Mouse (Mus musculus) cerebellum, adult 8-10 months (tissue): ENCODE measurements around the gene Fam129a.
"Not testable (repeated sequence)": the region's sequence is repeated elsewhere in the genome, so short reads cannot be mapped to it uniquely, and the experiment has no call there.

Source experiments
- DNase-seq: peaks from one replicate; pipeline ENCODE4 v3.0.0; 2022

The Fam129a gene

DNA sequence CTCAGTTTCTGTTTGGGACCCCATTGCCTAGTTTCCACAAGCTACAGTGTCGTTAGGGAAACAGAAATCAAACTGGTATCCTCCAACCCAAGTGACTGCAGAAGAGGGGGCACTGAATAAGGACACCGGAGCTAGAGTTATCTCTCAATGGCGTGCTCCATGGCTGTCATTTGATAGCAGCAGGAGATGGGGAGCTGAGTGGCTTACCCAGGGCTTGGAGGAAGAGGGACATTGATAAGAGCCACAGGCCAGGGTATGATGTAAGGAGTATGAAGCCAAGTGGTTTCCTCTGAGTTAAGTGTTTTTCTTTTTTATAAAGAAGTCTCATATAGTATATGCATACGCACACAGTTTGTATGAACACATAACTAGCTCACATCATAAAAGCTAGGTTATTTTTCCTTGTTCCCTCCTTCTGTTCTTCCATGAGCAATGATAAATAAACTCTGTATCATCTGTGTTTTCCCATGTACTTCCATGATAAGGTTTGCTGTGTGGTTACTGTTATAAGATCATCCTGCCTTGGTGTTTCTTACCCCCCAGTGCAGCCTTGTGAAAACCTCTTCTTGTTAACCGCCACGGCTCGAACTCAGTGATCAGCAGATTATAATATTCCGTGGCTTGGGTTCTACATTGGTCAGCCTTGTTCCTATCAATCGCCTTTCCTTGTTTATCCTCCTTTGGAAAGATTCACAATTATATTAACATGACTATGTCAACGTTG, 96.5 kb downstream of the Fam129a start:
- no peak for DNase-seq

DNA sequence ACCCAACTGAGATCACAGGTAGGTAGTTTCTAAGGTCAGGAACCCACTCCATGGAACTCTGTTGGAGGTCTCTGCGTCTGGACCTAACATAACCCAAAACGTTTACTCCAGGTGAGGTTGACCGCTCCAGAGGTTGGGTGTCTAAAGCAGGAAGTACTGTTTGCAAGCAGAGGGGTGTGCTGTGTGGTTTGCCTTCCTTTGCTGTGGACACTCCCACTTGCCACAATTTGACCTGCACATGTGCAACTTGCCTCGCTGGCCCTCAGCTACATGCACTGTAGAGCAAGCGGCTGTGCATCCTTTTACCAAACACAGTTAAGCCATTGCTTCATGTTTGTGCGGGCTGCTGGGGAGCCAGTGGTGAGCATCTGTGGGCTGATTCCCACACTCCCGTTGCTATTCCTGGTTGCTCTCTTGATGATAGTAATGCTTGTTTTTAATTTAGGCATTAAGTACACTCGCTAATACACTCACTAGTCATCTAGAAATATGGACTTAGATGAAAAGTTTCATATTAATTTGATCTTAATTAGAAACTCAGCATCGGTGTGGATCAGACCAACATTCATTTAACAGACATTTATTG, 99.1 kb downstream of the Fam129a start:
- no peak for DNase-seq

DNA sequence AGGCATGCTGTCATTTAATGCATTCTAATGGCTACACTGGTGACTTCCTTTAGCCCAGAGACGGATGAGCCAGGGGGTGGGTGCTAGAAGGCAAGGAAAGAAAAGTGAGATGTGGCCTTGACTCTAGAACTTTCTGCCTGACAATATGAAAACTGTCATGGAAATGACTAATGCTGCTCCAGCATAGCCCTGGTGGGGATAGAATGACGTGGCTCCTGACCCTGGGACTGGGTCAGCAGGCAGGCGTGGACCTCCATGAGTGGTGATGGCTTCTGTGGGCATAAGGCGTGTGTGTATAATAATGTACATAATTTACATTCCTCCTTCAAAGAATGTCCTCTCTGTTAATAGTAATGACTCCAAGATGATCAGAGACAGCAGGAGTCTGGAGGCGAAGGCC, 104.7 kb downstream of the Fam129a start:
- no peak for DNase-seq

DNA sequence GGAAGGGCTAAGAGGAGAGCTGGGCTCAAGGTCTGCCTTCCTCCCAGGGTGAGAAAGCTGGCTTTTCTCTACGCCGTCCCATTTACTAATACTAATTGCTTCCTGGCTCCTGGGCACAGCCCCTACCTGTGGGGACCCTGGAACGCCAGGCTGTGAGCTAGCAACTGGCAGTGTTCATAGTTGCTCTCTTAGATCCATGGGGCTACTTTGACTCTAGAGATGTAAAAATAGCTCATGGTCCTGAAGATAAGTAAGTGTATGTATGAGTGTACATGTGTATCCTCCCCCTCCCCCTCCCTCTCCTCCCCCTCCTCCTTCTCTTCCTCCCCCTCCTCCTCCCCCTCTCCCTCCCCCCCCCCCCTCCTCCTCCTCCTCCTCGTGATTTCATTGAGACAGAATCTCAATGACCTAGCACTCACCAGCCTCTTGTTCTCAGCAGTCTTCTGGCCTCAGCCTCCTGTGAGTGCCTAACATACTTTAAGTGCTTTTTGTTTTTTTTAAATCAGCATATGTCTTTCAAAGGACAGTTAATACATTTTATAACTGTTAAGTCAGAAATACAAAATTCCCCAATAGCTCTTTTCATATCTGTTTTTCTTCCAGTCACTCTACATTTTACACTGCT, 106.3 kb downstream of the Fam129a start:
- no peak for DNase-seq

DNA sequence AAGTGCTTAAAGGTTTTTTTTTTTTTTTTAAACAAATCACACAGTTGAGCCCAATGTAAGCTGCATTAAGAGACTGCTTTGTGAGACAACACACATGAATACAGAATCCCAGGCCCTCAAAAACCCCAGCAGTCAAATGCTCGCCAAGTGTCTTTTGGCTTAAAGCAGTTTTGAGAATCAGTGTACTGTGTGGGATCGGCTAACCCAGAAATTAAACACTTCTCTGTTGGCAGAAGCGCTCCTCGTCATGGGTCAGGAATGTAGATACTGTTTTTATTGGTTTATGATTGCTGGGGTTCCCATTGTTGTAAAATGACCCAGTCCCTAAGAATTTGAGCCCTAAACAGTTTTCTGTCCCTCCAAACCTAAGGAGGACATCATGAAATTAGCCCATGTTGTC, 107.0 kb downstream of the Fam129a start:
- DNase-seq = no peak

DNA sequence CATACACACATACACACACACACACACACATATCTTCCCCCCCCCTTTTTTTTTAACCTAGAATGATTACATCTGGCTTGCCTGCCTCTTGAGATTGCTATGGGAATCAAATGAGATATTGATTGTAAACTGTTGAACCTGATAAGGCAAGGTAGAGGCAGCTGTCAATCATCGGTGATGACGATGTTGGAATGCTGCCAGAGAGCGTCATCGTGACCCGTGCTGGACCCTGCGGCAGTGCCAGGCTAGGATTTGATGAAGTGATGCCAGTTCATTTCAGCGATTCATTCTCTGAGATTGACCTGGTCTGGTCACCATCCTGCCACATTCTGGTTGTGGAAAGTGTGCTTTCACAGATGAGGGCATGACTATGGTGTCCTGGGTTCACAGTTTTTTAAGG, 108.2 kb downstream of the Fam129a start:
- DNase-seq = no peak

DNA sequence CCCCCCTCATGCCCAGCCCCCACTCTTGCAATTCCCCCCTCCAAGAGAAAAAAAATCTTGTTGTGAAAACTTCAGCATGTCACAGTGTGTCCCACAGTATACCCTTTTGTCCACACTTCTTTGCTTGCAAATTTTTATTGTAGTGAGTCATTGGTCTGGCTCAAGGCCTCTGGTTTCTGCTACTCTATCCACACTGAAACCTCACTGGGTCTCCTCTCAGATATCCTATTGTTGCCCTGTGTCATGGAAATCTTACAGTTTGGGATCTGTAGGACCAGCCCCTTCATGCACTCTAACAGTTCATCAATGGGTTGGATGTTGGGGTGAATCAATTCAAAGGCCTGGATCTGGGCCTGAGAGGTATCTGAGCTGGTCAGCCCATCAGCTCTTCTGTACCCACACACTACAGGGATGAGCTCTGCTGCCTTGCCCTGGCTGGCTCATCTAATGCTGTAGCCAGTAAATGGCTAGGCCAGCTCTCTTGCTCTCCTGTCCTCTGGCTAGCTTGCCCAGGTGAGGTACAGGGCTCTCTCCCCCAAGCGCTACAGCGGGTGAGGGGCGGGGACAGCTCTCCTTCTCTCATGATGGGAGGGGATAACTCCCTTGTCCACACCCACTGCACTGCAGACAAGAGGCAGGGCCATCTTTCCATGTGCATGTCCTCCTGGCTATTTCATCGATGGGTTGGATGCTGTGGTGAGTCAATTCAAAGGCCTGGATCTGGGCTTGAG, 109.1 kb downstream of the Fam129a start:
- no peak for DNase-seq

DNA sequence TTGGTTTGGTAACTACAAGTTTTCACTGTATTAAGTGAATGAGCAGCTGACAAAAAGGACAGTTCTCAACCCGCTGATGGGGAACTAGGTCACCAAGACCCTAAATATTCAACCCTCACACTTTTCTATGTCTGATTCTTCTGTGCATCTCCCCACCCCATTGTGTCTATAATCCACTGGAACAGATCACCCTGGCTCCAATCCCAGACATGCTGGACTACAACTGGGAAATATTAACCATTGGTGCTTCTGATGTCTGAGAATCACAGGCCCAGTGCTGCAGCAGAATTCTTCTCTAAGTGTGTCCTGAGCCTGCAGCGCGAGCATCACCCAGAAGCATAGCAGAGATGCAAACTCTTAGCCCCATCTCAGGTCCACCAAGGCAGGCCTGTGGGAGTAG, 110.0 kb downstream of the Fam129a start:
- DNase-seq = no peak

DNA sequence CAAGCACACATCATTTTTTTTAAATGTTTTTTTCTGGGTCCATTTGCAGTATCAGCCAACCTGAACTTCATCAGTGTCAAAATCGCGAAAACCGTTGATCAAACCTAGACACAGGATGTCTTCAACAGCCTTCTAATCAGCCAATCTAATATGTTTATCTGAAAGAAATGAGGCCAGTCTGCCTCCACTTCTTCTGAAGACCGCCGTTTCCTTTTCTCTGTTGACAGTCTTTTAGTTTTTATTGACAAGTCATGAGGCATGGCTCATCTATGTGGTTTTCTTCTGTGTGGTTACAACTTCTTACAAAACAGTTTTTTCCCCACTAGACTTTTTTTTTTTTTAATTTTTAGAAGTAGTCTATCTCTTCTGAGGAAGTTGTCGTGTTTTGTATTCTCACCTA, 111.9 kb downstream of the Fam129a start:
- DNase-seq = no peak

DNA sequence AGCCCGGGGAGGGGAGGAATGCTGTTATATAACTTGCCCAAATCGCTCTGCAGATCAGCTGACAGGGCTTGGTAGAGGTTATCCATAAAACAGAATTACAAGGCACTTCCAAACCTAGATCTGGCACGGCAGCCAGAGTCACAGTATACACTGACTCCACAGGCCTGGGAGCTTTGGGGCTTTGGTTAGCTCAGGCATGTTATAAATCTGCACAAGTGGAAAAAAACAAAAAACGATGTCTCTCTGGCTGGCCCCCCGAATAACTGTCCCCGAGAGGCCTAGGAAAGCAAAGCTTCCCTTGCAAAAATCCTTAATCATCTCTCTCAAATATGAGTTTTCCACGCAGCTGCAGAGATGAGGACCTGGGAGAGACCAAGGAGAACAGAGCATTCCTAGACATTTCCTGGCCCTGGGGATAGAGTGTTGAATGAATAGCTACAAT, 113.5 kb downstream of the Fam129a start:
- DNase-seq = no peak

DNA sequence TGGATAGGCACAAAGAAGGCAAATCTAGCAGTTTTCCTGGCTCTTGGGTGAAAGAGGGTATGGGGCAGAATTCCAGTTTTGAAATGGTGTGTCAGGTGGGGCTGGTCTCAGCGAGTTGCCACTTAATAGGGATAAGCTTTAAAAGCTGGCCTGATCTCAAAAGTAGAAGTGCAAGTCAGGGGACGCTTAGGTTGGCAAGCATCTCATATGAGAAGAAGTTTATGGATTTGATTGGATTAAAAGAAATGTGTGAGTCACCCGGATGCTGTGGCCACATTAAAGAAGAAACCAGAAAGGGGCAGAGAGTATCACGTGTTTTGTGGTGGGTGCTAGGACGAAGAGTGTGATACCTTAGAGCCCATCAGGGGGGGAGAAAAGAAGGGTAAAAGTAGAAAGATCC, 114.0 kb downstream of the Fam129a start:
- no peak for DNase-seq

DNA sequence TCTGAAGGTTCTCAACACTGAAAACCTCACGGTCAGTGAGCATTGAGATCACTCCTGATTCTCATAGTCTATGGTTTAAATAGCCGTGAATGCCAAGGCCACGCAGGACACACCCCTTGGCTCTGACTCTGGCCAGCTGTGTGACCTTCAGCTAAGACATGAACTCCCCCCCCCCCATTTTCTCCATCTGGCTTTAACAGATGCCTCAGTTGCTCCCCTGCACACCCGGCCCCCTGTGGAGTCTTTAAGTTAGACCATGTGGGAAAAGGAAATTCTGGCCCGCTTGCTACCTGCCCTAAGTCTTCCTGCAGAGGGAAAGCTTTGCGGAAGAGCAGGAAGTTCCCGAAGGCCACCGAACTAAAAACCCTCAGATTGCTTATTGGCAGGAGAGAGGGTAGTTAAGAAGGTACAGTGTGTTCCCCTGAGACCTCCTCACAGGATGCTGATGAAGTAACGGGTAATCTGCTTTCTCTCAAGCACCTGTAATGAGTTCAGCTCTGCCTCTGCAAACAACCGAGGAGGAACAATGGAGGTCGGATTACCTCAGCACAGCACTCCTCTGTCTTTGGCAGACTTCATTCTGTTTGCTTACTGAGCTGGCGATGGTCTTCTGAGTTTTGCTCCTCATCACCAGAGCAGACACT, 114.8 kb downstream of the Fam129a start:
- DNase-seq = no peak

DNA sequence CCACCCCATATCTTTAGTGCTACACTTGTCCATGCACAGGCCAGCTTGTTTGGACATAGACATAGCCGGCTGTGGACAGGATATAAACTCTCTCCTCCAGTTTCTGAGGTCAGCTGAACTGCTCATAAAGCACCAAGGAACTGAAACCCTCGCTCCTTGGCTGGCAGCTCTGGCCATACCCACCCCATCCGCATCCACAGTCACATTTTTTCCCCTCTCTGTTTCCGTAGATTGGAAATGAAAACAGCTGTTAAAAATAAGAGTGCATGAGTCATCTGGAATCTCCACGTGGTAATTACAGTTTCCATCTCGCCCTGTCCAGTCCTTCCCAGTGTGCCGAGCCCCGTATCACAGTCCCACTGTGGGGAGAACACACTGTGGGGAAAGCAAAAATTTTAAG, 115.7 kb downstream of the Fam129a start:
- no peak for DNase-seq

DNA sequence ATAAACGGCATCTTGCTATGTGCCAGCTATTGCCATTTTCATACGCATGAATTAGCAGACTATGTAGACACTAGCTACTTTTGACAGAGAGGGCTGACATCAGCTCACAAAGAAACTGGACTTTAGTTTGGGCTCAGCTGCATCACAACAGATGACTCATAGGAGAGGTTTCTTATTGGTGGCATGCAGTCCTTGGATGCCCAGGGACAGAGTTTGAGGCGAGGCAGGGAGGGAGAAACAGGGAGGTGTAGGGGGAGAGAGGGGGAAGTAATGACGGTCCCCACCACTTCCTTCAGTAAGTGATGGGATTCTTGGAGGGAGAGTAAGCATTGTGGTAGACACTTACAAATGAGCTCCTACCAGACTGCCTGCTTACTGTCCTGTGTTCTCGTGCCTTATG, 118.0 kb downstream of the Fam129a start:
- DNase-seq = no peak

DNA sequence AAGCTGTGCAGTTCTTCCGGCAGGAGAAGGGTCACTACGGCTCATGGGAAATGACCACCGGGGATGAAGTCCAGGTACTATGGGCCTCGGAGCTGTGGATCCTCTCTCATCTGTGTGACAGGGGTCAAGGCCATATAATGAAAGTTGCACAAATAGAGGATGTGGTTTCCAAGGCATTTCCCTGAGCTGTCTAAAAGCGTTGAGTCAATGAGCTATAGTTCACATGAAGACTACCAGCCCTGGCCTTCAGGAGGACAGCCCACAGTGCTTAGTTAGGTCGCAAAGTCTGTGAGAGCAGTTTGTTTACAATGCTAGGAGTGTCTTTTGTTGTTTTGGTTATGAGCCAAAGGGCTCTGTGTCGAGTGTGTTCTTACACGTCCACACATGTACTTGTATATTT, 118.6 kb downstream of the Fam129a start:
- no peak for DNase-seq

DNA sequence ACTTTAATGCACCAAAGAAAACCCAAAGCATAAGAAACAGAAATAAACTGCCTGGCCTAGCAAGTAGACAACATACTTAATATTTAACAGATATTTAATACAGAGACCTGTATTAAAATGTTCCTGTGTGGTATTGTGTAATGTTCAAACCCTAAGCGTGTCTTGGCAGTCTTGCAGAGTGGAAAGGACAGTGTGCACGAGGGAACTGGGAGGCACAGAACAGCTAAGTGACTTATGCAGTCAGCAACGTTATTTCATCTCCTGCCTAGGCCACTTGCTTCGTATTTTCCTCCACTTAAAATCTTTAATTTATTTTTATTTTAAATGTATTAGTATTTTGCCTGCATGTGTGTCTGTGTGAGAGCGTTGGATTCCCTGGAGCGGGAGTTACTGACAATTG, 119.1 kb downstream of the Fam129a start:
- no peak for DNase-seq

DNA sequence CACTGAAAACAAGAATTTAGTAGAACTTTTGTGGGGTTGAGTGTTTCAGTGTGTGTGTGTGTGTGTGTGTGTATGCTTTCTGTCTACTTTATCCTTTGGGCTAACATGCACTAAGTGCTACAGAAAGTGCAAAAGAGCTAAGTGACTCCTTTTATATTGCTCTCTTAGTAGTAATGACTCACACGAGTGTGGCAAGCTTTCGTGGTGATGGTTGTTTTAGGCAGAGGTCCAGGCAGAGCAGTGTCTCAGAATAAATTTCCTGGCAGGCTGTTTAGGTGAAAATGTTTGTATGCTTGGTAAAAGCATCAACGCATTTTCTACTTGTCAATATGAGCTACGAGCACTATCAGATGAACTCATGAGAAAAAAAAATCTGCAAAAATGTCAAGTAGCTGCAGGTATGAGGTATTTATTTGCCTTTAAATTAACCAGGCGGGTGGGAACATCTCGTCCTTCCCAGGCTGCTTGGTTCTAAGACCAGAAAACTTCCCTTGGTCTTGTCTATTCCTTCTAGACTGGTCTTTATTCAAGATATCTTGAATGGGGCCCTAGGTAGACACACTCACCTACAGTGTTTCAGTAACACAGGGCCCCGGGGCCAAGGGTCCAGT, 119.7 kb downstream of the Fam129a start:
- DNase-seq = no peak

DNA sequence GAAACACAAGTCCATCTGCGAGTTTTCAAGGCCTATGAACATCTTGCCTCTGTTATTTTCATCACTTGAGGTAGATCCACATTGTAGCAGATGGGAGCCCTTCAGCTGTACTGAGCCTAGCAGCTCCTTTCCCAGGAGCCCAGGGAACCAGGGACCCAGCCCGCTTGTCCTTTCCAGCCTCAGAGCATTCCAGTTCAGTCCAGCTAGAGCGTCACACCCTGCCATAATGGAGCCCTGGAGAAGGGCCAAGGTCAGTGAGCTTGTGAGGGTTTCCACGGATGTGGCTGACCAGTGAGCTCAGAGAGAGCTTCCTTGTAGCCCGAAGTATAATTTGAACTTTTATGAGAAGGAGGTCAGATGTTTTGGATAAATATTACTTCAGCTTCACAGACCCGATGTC, 121.9 kb downstream of the Fam129a start:
- DNase-seq = not testable (repeated sequence)

DNA sequence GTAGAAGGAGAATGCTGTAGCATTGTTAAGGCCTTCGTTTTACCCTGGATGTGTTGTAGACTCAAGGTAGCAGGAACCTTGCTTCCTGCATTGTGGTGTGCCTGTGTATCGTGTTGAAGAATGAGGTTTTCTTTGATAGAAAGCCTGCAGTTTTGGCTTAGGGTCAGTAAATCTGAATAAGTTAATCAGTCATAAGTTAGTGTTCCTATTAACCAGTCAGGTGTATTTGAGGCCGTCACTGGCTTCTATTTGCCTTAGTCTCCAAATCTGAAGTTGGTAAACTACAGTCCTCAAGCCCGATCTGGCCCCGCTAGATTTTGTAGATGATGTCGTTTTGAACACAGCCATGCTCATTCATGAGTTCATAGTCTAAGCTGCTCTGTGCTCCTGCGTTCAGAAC, 125.8 kb downstream of the Fam129a start:
- no peak for DNase-seq

DNA sequence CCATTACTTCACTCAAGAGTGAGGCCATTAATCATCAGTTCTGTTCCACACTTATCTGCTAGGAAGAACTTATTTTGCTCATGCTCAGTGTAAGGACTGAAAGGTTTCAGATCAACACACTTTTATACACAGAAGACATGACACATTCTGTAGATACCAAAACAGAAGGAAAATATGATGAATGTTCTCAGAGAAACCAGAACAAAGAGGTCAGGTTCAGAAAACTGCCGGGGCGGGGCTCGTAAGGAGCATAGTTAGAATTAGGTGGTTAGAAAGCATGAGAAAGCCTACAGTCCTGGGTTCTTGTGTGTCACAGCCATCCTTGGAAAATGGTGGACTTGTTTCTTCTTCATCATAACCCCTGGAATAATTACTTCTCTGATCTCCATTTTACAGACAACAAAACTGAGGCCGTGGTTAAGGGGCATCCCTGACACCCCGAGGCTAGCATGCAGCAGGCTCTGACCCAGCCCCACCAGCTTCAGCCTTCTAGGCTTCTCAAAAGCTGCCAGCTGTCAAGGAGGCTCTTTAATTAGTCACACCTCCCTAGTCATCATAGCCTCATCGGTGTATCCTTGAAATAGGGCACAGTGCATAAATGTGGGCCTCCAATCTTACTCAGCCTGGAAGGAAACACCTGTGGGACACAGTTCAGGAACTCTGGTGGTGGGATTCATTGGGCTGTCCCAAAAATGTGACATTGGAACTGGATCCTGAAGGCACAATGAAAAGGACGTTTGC, 127.1 kb downstream of the Fam129a start:
- DNase-seq = no peak

DNA sequence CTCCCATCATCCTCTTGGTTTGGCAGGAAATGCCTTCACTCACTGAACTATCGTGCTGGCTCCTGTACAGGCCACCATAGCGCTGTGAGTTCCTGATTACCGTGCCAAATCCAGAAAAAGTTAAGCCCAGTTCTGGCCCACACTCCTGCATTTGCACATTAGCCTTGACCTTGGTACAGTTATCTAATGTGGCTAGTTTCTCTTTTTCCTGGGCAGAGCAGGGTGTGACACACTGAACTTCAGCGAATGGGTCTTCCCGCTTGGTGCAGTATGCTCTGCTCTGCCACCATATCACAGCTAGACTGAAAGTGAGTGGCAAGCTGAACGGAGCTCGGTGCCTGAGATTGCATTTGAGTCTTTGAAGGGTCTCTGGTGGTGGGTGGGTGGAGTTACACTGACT, 128.4 kb downstream of the Fam129a start:
- no peak for DNase-seq

DNA sequence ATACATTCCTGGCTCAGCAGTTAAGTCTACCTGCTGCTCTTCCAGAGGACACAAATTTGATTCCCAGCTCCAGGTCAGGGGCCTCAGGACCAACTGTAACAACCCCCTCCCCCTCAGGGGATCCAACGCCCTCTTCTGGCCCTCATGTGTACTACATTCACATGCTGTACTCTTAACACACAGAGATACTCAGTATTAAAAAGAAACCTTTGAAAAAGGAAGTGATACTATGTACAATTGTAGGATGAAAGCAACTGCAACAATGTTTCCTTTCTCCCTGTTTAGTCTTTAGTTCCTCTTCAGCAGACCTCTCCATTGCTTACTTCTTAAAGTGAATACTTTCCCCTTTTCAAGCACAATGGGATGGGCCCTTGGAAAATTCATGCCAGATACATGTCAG, 131.8 kb downstream of the Fam129a start:
- no peak for DNase-seq
